Mouse (Mus musculus): ENCODE measurements at regions not wholly inside any gene's neighbourhood (a gene's known extent, or its start where the extent isn't known, plus 50 kb on each side); places are given as distances from the start of the nearest gene placed in this dataset.

DNA sequence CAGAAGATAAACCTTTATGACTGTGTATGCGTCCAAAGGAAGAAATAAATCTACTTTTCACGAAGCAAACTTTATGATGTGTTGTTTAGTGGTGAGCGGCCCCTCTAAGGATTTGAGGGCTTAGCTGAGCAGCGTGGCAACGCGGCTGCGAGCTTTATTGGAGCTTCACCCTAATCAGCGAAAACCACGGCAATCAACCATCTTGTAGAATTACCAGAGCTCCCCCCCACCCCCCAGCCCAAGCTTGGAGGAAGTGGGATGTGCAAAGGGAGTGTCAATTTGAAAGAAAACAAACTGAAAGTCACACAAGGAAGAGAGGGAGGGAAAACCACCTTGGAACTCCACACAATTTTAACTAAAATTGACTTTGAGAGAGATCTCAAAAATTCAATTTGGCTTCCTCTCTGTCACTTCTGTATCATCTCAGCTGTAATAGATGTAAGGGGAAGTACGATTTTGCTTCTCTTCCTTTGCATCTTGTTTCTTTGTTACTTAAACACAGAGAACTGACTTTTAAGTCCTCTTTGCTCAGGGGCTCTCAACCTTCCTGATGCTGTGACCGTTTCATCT is 229.1 kb upstream of the Satb1 start:
- no peak for DNase-seq (ENCODE audit: low read depth, low spot score)
- Histone ChIP-seq H3K79me2 (ENCODE audit: control insufficient read depth, insufficient read depth, low read length, poor library complexity) (no peaks in the 10 kb centered on the region), H3K9me3 (replicated peaks; ENCODE audit: insufficient read depth, low read length) (no peaks in the 10 kb centered on the region), H3K4me3 (ENCODE audit: control insufficient read depth in 1 of 2, insufficient read depth in 1 of 2, low read depth in 2 of 2, low read length in 2 of 2) (no peak overlapping the region), H3K4me1 (ENCODE audit: control insufficient read depth in 1 of 2, insufficient read depth in 2 of 2, low read length in 2 of 2) (no peaks in the 10 kb centered on the region), H3K9ac (ENCODE audit: control insufficient read depth, low read depth, low read length, poor library complexity, severe bottlenecking) (no peak overlapping the region), H3K36me3 (ENCODE audit: control insufficient read depth in 1 of 2, insufficient read depth in 2 of 2, low read length in 2 of 2) (no peaks in the 10 kb centered on the region), H3K27me3 (ENCODE audit: control insufficient read depth in 1 of 2, insufficient read depth in 2 of 2, low read length in 2 of 2) (no peaks in the 10 kb centered on the region), H3K27ac (ENCODE audit: control insufficient read depth, low read depth, low read length) (no peak overlapping the region)
- TF ChIP-seq MYB (IDR thresholded peaks at IDR 0.05; ENCODE audit: low read depth, low read length) (no peak), NRF1 (IDR thresholded peaks at IDR 0.05; ENCODE audit: insufficient read depth, low read depth, low read length, poor library complexity, severe bottlenecking) (no peak), USF2 (IDR thresholded peaks at IDR 0.05; ENCODE audit: borderline replicate concordance in 1 of 2, insufficient read depth in 1 of 2, low read depth in 1 of 2, low read length in 2 of 2) (no peak), MAFK (IDR thresholded peaks at IDR 0.05; ENCODE audit: borderline replicate concordance, low read depth, low read length) (no peak), TCF12 (IDR thresholded peaks at IDR 0.05; ENCODE audit: low read depth, low read length) (no peak)

DNA sequence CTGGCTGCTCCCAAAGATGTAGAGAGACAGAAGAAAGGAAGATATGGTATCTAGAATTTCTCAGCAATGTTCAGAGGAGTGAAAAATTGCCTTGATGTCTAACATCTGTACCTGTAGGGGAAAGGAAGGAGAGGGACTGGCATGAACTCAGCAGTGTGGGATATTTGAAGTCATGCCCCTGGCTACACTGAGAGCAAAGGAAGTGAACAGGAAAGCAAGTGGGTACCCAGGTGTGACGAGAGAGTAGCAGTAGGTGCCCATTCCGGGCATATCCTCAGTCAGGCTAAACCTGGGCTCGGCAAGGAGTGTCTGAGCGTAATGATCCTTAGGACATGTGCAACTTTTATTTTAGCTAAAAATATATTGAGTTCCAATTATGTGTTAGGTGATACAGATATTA is 203.4 kb upstream of the Satb1 start:
- Histone ChIP-seq H3K79me2 (ENCODE audit: control insufficient read depth, insufficient read depth, low read length, poor library complexity) (no peaks in the 10 kb centered on the region), H3K27ac (ENCODE audit: control insufficient read depth, low read depth, low read length) (no peak overlapping the region), H3K36me3 (ENCODE audit: control insufficient read depth in 1 of 2, insufficient read depth in 2 of 2, low read length in 2 of 2) (no peaks in the 10 kb centered on the region), H3K9ac (ENCODE audit: control insufficient read depth, low read depth, low read length, poor library complexity, severe bottlenecking) (no peak overlapping the region), H3K27me3 (ENCODE audit: control insufficient read depth in 1 of 2, insufficient read depth in 2 of 2, low read length in 2 of 2) (no peaks in the 10 kb centered on the region), H3K4me1 (ENCODE audit: control insufficient read depth in 1 of 2, insufficient read depth in 2 of 2, low read length in 2 of 2) (no peaks in the 10 kb centered on the region), H3K4me3 (ENCODE audit: control insufficient read depth in 1 of 2, insufficient read depth in 1 of 2, low read depth in 2 of 2, low read length in 2 of 2) (no peak overlapping the region), H3K9me3 (replicated peaks; ENCODE audit: insufficient read depth, low read length) (no peaks in the 10 kb centered on the region)
- TF ChIP-seq SIN3A (IDR thresholded peaks at IDR 0.05; ENCODE audit: low read length) = no peak
- no peak for DNase-seq (ENCODE audit: low read depth, low spot score)

DNA sequence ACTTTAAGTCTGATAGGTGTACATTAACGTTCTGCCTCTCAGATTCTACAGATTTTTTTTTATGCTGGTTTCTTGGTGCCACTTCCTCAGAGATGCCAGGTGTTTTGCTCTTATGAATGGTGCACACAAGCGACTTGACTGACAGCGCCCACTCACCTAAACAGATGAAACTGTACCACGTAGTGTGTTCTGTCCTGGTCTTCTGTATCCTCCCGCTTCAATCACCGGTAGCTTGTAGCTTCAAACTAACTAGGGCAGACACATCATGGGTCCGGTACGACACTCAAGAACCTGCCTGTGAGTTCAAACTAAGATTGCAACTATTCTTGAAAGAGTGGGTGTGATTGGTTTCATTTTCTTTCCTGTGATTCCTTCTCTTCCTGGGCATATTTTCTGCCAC is 198.0 kb upstream of the Satb1 start:
- DNase-seq (ENCODE audit: low read depth, low spot score) = no peak
- TF ChIP-seq MYC (IDR thresholded peaks at IDR 0.05; ENCODE audit: low read depth, low read length) (no peak), POLR2AphosphoS5 (IDR thresholded peaks at IDR 0.05; ENCODE audit: borderline replicate concordance, low read depth, low read length) (no peak), HCFC1 (IDR thresholded peaks at IDR 0.05; ENCODE audit: low read depth, low read length) (no peak), E2F4 (IDR thresholded peaks at IDR 0.05; ENCODE audit: borderline replicate concordance, low read depth, low read length) (no peak), MAZ (IDR thresholded peaks at IDR 0.05; ENCODE audit: low read depth, low read length) (no peak), SMC3 (IDR thresholded peaks at IDR 0.05; ENCODE audit: low read depth, low read length) (no peak), CHD1 (IDR thresholded peaks at IDR 0.05; ENCODE audit: low read depth, low read length) (no peak), MXI1 (IDR thresholded peaks at IDR 0.05; ENCODE audit: low read depth, low read length) (no peak), ZKSCAN1 (IDR thresholded peaks at IDR 0.05; ENCODE audit: low read depth, low read length) (no peak), POLR2AphosphoS2 (IDR thresholded peaks at IDR 0.05; ENCODE audit: low read length) (no peak), NRF1 (IDR thresholded peaks at IDR 0.05; ENCODE audit: insufficient read depth, low read depth, low read length, poor library complexity, severe bottlenecking) (no peak), TAL1 (IDR thresholded peaks at IDR 0.05; ENCODE audit: low read length) (no peak), UBTF (IDR thresholded peaks at IDR 0.05; ENCODE audit: borderline replicate concordance, insufficient read depth, low read depth, low read length) (no peak), ELF1 (IDR thresholded peaks at IDR 0.05; ENCODE audit: low read depth, low read length) (no peak), ETS1 (IDR thresholded peaks at IDR 0.05; ENCODE audit: low read depth, low read length) (no peak), MEF2A (IDR thresholded peaks at IDR 0.05; ENCODE audit: extremely low read depth, insufficient replicate concordance, low read depth, low read length, poor library complexity, severe bottlenecking) (no peak), CTCF (IDR thresholded peaks at IDR 0.05 in 2 of 3, conservative IDR thresholded peaks at IDR 0.05 in 1 of 3; ENCODE audit: control insufficient read depth in 1 of 3, insufficient read depth in 1 of 3, low read depth in 2 of 3, low read length in 3 of 3, poor library complexity in 1 of 3, severe bottlenecking in 1 of 3) (no peak), SIN3A (IDR thresholded peaks at IDR 0.05; ENCODE audit: low read length) (no peak), TCF12 (IDR thresholded peaks at IDR 0.05; ENCODE audit: low read depth, low read length) (no peak), USF1 (IDR thresholded peaks at IDR 0.05; ENCODE audit: low read depth, low read length) (no peak)
- no peaks in the 10 kb centered on the region for H3K4me1 ChIP-seq (ENCODE audit: control insufficient read depth in 1 of 2, insufficient read depth in 2 of 2, low read length in 2 of 2)
- H3K4me3 ChIP-seq (ENCODE audit: control insufficient read depth in 1 of 2, insufficient read depth in 1 of 2, low read depth in 2 of 2, low read length in 2 of 2) = no peak overlapping the region
- no peaks in the 10 kb centered on the region for H3K9me3 ChIP-seq (replicated peaks; ENCODE audit: insufficient read depth, low read length)
- H3K36me3 ChIP-seq (ENCODE audit: control insufficient read depth in 1 of 2, insufficient read depth in 2 of 2, low read length in 2 of 2) = no peaks in the 10 kb centered on the region
- H3K9ac ChIP-seq (ENCODE audit: control insufficient read depth, low read depth, low read length, poor library complexity, severe bottlenecking) = no peak overlapping the region
- no peaks in the 10 kb centered on the region for H3K27me3 ChIP-seq (ENCODE audit: control insufficient read depth in 1 of 2, insufficient read depth in 2 of 2, low read length in 2 of 2)
- no peak overlapping the region for H3K27ac ChIP-seq (ENCODE audit: control insufficient read depth, low read depth, low read length)
- no peaks in the 10 kb centered on the region for H3K79me2 ChIP-seq (ENCODE audit: control insufficient read depth, insufficient read depth, low read length, poor library complexity)
